Mouse (Mus musculus): ENCODE data around the gene Dph5. TPM values are rescaled to one million over a fixed set of nuclear protein-coding genes. Genes with fewer than 3 reads are reported as not detected.
A peak's percentile ranks its signal among the peaks of the same experiment; 100 is the strongest.
"Not testable (repeated sequence)": the region's sequence is repeated elsewhere in the genome, so short reads cannot be mapped to it uniquely, and the experiment has no call there.

Gene Dph5
- total RNA-seq, 2 experiments from 2014 or later = 8.7 to 11.4 TPM

DNA sequence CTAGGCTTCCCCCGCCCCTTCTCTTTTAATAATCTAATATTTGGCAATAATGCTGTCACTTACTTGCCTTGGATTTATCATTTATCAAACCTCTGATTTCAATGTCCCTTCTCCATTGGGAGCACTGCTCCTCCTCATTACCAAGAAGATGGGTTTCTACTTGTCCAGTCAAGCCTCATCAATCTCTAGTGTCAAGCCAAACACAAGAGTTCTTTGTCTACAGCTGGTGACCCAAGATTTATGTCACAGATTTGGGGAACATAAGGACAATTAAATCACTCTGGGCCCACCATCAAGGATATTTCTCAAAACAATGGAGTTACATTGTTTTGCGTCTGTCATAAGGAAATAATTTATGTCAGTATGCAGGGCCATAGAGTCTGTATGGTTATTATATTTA lies 5.5 kb downstream of the Dph5 start:
- DNase-seq = no peak

- no peak for DNase-seq
Observed at GRCm38 (mm10) chr3:115898354-115898948, 10.8 kb downstream of the Dph5 start.

DNA sequence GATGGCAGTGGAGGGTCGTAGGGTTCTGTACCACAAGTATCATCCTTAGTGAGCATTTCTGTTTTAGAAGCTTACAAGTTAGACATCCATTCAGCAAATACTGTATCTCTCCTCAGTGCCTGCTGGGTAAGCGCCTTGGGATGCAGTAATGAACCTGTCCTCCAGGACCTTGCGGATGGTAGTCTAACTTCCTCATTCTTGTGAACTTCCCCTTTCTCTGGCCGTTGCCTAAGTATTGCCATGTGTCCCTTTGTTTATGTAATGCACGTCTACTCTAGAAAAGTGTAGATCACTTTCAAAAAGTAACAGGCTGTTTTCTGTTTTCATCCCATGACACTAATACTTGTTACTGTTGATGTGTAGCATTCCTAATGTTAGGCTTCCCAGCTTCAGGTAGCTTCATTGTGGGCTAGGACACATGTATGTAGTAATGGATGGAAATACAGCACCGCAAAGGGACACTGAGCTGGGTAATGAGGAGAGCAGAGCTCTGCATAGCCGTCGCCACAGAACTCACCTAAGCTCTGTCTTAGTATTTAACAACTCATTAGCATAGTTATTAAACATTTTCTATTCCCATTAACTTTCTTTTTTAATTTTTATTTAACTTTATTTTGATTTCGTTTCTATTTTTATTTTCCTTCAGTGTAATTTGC lies 14.8 kb downstream of the Dph5 start:
- DNase-seq = no peak

DNA sequence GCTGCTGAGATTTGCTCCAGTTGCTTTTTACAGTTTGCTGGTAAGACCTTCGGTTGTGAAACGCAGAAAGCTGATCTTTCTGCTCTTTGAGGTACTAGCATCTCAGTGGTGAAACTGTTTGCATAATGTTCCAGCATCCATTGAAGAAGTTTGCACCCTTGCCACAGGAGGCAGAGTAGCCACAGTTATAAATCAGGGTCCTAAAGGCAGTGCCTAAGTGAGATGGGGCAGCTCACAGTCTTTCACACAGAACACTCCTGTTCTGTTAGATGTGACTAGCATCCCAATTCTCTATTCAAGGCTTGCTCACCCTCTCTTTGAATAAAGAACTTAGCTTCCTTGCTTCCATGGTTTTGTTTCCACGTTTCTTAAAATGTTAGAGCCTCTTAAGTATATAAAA lies 17.4 kb downstream of the Dph5 start:
- no peak for DNase-seq

GRCm38 (mm10) chr3:115905567-115905966 lies 17.9 kb downstream of the Dph5 start:
- no peak for DNase-seq

- DNase-seq = not testable (repeated sequence)
Observed at GRCm38 (mm10) chr3:115907406-115907805, 19.8 kb downstream of the Dph5 start.

- DNase-seq = no peak
Observed at GRCm38 (mm10) chr3:115924401-115925190, 37.0 kb downstream of the Dph5 start.

DNA sequence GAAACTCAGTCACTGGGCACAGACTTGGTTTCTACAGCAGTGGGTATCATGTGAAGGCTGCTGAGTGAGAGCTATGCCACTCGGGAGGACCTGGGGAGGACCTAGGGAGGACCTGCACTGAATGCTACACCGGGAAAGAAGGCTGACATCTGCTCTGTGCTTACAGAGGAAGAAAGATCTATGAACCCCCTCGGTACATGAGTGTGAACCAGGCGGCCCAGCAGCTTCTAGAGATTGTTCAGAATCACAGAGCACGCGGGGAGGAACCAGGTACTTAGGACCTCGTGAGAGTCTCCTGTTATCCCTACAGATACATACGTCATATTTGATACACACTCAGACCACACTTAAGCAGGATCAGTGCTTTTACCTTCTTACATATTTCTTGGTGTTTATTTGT lies 38.9 kb downstream of the Dph5 start:
- no peak for DNase-seq

DNA sequence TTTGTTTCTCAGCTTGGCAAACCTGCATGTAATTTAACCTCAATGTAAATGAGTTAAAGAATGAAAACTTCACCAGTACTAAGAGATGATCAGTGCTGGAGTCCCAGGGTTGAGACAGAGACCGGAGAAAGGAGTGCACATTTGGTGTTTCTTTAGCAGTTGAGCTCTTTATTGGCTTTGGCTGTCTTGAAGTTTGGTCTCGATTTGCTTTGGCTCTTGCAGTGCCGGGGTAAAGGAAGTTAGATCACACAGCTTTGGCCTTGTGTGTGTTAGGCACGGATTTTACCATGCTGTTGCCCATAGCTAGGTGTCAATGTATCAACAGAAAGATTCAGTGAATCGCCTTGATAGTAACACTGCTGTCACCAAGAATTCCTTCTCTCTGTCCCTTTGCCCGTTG lies 44.1 kb downstream of the Dph5 start:
- no peak for DNase-seq

GRCm38 (mm10) chr3:115933293-115934186 lies 45.9 kb downstream of the Dph5 start:
- DNase-seq = peak; percentile 2

DNA sequence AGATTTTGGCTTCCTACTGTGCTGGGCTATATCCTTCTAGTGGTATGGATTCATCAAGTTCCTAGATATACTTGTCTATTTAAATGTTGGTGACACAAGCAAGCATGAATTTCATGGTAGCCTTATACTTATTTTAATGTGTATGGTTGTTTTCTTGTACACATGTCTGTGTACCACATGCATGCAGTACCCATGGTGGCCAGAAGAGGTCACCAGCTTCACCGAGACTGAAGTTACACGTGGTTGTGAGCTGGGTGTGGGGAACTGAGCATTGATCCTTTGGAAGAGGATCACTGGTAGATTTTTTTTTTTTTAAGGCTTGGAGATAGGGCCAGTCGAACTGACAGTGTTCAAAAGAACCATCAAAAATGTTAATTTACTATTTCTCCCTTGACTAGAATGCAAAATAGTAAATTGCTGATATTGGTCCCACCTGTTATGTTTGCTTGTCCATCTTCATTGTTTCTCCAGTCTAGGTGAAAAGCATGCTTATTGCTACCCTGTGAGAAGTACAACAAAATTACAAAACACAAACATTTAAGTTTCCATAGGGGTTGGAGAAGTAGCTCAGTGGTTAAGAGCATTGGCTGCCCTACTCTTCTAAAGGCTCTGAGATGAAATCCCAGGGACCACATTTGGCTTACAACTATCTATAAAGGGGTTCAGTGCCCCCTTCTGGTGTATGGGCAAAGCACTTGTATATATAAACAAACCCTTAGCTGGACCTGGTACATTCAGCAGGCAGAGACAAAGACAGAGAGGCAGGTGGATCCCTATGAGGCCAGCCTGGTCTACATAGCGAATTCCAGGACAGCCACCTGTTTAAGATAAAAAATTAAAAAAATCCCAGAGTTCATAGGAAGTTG lies 49.3 kb downstream of the Dph5 start:
- DNase-seq = peak; percentile 69

DNA sequence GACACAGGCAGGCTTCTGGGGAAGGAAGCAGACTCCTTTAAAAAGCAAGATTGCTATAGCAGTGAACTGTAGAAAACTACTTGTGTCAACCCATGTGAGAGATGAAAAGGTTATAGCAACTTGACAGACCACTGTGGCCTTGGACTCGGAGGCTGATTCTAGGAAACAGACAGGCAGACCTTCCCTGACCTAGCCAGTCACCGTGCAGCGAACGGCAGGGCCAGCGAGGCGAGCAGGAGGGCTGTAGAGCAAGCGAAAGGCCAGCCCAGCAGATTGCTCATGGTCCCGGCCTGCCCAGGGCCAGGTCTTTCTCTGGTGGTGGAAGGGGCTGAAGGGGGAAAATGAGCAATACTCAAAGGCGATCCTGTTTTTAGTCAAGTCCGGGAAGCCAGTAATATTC lies 50.2 kb downstream of the Dph5 start:
- DNase-seq = peak; percentile 4

DNA sequence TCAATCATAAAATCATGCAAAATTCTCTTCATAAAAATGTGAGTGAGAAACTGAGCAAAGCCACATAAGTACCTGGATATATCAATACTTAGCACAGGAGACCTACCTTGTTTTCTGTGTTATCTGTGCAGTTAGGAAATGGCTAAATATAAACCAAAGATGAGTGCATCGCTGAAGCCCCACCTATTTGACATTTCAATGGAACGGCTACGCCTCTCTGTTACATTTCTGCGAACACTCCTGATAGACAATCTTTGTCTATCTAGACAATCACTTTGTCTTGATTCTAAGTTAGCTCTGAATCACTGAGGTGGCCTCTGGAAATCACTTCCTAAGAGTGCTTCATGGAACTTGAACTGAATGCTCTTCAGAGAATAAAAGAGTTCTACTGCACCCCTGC lies 52.9 kb downstream of the Dph5 start:
- DNase-seq = no peak

- DNase-seq = no peak
Observed at GRCm38 (mm10) chr3:115941464-115941863, 53.8 kb downstream of the Dph5 start.

GRCm38 (mm10) chr3:115944376-115944775 lies 56.7 kb downstream of the Dph5 start:
- DNase-seq = no peak

DNA sequence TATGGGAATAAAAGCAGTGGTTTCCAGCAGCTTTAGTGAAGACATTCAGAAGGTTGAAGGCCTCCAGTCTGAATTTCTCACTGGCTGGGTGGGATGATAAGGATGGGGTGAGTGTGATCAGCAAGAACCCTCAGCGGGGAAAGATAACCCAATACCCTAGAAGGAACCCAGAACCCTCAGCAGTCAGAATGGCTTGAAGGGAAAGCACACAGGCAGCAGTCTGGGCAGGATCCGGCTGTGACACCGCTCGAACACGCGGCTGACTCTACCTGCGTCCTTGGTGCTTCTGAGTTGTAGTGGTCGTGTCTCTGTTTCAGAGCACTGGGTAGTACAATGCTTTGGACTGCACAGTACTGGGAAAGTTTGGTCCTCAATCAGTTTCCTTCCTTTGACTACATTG lies 58.6 kb downstream of the Dph5 start:
- no peak for DNase-seq

DNA sequence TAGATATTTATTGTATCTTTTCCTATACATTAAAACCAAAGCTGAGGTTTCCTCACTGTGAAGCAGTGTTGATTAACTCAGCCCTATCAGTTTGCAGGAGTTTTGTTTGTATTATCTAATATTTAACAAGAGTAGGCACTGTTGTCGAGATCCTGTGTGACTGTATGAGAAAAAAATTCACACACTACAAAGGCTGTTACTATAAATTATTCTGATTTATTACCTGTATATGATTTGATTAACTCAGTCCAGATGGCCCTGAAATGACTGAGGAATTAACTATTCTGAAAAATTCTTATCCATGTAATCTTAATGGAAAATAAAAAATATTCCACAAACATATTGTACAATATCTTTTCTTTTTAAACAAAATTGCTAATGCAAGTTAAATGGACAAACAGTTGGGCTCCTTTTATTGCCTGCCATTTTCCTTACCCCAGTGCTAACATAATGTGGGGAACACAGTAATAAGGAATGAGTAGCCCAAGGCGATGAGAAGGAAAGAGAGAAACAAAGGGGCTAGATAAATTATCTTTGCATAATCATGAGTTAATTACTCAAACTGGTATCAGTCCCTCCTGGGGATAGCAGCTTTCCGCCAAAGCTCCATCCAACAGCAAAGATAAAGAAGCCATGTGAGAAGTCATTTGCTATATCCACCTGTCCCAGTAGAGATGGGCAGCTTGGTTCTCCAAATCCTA lies 61.7 kb downstream of the Dph5 start:
- no peak for DNase-seq

GRCm38 (mm10) chr3:115949921-115950877 lies 62.6 kb downstream of the Dph5 start:
- no peak for DNase-seq

- DNase-seq = no peak
Observed at GRCm38 (mm10) chr3:115951221-115951620, 63.6 kb downstream of the Dph5 start.

DNA sequence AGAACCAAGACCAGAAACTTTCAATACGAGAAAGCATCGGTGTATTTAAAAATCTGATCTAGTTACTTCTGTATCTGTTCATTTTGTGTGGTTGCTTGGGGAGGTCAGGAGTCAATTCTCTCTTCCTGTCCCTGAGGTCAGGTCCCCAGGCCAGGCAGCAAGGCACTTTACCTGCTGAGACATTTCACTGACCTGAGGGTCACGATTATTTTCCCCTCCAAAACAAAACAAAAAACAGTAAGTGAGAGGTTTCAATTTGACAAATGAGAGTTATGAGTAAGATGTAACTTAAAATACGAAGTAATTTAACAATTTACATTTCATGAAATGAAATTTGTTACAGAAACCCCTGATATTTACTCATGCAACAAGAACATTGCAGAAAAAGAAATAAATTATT lies 64.7 kb downstream of the Dph5 start:
- no peak for DNase-seq

Data from heart, postnatal 4 days (tissue).